Mouse (Mus musculus) embryo, embryonic 11.5 days (tissue): ENCODE data around the gene Cort.
"Not testable (repeated sequence)": the region's sequence is repeated elsewhere in the genome, so short reads cannot be mapped to it uniquely, and the experiment has no call there.

ENCODE experiments used
- DNase-seq: peaks from one replicate; pipeline ENCODE4 v3.0.0-alpha.2; 2012; ENCODE audit warnings: low read depth, low spot score

The Cort gene

DNA sequence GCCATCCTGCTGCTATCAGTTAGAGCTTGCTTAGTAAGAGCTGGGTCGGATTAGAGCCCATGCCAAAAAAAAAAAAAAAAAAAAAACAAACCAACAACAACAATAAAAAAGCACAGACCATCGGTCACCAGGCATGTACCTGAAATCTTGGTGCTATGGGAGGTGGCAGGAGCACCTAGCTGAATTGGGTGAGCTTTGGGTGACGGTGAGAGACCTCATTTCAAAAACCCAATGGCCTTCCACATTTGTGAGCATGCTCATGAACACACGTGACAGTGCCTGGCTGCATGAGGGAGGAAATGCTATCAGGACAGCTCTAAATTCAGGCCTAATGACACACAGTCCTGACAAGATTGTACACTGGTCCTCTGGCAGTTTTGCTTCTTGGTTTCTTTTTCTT is 21.5 kb upstream of the Cort start:
- DNase-seq: no peak

- DNase-seq: no peak
Observed at GRCm38 (mm10) chr4:149147528-149147927, 21.0 kb upstream of the Cort start.

DNA sequence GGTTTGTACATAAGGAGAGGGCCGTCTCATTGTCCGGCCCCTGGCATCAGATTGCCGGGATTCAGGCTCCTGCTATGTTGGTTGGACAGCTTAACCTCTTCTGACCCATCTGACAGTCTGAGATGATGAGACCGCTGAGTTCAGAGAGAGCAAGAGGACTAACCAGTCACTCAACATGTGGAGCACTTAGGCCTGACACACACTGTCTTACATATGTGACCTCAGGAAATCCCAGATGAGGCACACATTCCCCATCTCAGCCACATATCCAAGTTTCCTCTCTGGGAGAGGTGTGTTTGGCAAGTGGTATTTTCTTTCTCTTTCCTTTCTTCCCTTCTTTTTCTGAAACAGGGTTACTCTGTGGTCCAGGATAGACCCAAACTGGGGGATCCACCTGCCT is 18.6 kb upstream of the Cort start:
- DNase-seq: no peak

DNA sequence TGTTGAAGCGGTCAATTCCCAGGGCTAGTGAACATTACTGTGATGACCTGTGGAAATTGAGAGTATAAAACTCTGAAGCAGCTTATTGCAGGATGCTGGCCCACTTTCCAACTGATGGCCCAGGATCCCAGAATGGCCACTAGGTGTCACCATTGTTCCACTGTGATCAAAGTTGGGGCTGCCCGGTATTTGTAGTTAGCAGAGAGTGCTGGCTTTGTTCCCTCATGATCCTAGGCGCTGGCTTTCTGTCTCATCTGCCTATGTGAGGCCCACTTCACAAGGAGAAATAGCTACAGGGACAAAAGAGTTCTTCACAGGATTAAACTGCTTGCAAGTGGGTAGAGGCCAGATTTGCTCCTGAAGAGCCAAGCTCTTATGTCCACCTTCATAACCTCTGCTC is 17.9 kb upstream of the Cort start:
- DNase-seq: peak; percentile 68

- no peak for DNase-seq
Observed at GRCm38 (mm10) chr4:149143594-149143993, 17.0 kb upstream of the Cort start.

- no peak for DNase-seq
Observed at GRCm38 (mm10) chr4:149138515-149138914, 12.0 kb upstream of the Cort start.

GRCm38 (mm10) chr4:149136982-149137770 is 10.6 kb upstream of the Cort start, which contains the start of gene Cenps:
Gene Cenps, minus strand, starts transcription at chr4:149137629.
- DNase-seq: peak; percentile 88

GRCm38 (mm10) chr4:149136116-149136850 is 9.7 kb upstream of the Cort start:
- DNase-seq: no peak

DNA sequence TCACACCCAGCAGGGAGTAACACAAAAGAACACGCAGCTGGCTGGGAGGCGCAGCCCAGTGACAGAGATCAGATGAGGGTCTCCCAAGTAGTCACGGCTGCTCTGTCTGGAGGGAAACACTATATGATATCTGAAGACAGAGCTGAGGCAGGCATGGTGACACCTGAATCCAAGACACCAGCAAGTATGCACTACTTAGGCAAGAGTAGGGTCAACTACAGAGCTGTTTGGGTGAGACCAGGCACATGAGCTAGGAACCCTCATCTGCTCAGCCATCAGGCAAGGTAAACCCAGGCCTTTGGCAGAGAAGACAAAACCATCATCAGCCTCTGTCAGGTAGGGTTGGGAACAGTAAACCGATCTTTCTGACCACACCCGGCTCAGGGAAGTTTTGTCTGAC is 6.8 kb upstream of the Cort start:
- no peak for DNase-seq

- DNase-seq: no peak
Observed at GRCm38 (mm10) chr4:149131789-149132565, 5.4 kb upstream of the Cort start.

DNA sequence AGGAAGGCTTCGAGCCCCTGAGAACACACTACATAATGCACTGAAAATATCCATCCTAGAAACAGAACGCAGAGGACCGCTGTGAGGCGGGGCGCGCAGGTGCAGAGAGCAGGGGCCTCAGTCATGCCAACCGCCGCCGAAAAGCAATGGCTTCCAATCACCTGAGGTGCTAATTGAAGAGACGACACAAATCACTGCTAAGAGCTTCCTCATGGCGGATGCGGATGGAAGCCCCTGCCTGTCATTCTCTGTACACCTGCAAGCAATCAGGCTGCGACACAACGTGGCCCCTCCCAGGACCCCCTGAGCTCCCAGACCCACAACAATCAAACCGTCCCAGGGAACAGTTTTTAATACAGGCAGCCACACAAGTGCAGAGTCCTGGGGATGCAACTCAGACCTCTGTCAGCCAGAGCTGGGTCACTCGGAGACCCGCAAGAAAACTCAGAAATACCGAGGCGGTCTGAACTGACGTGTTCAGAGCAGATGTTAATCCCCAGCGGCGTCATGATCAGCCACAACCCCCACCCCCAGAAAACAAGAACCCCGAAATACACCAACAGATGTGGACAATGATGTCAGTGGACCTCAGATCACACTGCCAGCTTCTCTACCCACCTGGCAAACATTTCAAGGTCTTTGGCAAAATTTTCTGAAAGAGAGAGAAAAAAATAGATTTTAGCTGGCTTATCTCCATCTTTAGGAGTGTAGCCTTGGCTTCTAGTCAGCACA is 4.6 kb upstream of the Cort start:
- no peak for DNase-seq

GRCm38 (mm10) chr4:149128467-149128866 is 1.9 kb upstream of the Cort start:
- DNase-seq: no peak

DNA sequence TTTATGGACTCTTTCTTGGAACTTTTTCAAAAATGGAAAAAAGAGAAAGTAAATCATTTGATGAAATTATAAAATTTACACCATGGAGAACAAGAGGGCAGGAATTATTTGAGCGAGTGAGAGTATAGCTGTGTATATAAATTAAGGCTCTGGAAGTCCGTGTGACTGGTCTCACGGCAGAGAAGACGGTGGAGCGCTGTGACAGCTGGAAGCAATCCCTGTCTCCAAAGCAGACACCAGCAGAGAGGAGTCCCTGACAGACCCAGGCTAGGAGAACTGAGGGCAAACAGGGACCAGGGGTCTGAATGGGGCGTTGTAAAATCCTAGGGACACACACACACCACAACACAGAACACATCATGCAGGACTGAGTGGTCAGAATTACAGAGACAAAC is 451 bp downstream of the Cort start:
- DNase-seq: no peak

DNA sequence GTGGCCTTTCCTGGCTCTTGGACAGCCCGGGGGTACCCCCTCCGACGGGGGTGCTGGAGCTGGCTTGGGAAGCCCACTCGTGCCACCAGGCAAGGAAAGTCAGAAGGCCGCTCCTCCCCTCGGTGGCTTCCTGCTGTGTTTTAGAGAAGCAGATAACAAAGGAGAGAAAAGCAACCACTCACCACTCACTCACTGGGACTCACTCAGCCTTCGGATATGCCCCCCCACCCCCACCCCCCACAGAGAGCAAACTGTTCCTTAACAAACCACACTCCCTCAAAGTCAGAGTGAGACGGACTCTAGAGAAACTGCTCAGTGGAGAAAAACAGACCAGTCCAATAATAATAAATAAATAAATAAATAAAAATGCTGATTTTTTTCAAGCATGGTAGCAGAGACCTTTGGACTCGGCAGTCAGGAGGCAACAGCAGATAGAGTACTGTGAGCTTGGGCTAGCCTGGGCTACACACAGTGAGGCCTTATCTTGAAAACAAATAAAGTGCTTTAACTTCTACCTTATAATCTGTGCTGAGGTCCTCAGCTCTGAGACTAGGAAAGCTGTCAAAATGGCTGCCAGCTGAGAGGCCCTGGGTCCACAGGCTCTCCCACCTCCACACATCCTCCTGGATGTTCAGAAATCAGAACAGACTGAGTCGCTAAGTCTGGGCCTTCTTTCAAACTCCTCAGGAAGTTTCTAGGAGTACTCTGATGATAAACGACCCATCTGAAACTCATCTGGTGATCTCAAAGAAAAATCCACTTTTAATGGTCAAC is 1.0 kb downstream of the Cort start:
- no peak for DNase-seq

DNA sequence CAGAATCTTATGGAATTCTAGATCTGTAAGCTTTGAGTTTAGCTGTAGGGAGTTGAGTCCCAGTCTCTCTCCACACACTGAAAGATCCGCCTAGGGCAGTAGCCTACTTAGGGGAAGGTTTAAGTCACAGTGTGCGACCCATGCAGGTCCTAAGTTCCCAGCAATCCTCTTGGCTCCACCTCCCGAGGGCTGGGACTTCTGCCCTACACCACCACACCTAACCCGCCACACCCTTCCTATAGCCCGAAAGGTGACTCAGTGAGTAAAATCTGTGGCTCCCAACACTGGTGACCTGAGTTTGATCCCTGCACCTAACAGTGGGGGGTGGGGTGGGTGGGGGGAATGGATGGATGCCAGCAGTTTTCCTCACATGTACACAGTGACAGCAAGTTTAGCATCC is 3.1 kb downstream of the Cort start:
- no peak for DNase-seq

DNA sequence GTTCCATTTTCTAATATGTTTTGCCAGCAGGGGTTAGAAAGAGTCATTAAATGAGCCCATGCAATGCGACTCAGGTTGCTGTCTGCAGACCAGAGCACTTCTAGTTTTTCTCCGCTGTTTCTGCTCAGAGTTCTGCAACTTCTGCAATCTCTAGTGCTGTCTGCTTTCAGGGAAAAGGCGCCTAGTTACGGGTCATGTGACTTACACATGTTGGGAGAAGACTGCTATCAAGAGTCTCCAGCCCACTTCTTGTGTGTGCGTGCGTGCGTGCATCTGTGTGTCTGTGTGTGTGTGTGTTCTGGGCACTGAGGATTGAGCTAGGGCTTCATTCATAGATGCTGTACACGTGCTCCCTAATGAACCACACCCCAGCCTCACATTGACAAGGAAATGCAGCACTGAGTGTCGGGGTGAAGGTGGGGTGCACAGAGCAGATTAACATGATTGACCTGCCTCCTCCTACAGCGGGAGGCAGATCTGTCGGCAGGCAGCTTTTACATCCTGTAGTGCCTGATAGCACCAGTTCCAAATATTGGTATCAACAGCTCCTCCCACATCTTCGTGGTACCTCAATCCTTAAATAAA is 6.5 kb downstream of the Cort start:
- not testable (repeated sequence) for DNase-seq

- peak; percentile 85 for DNase-seq
Observed at GRCm38 (mm10) chr4:149103875-149104561, 22.5 kb downstream of the Cort start, which contains the start of gene Dffa. Gene Dffa, plus strand, starts transcription at chr4:149104146.

- DNase-seq: no peak
Observed at GRCm38 (mm10) chr4:149101456-149101855, 25.1 kb downstream of the Cort start.

DNA sequence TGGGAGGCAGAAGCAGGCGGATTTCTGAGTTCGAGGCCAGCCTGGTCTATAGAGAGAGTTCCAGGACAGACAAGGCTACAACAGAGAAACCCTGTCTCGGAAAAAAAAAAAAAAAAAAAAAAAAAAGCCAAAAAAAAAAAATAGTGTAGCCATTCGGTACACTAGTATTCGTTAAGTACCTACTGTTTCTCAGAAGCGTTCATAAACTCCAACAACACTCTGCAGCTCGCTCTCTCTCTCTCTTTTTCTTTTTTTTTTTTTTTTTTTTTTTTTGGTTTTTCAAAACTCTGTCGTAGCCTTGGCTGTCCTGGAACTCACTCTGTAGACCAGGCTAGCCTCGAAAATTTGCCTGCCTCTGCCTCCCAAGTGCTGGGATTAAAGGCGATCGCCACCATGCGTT is 26.1 kb downstream of the Cort start:
- not testable (repeated sequence) for DNase-seq
